Mouse (Mus musculus) megakaryocyte, adult 5-6 weeks (primary cell): ENCODE results near the gene Tert. TPM values are rescaled to one million over a fixed set of nuclear protein-coding genes. Genes with fewer than 3 reads are reported as not detected.

Experiments
- ATAC-seq: 2 replicates; pipeline ENCODE4 v1.8.0; 2016; ENCODE audit warnings: mild to moderate bottlenecking, inconsistent platforms; ENCODE audit not compliant: poor library complexity, severe bottlenecking
- total RNA-seq, 2 experiments: library from RNA; stranded (forward) in 1 of 2; stranded (reverse) in 1 of 2; fragments of 153-499, 151-499 nt in 1 of 2; fragments of 221-1000, 200-1000 nt in 1 of 2; gene quantifications; 2 replicates each; pipeline versions ENCODE4 v1.2.3 to v1.2.4; 2015 to 2017

The Tert gene
- total RNA-seq, 2 experiments from 2014 or later = 0.04 to 0.11 TPM

GRCm38 (mm10) chr13:73660163-73660695 lies 33.5 kb downstream of the Tert start:
- ATAC-seq = no peak

GRCm38 (mm10) chr13:73675161-73675560 lies 48.5 kb downstream of the Tert start:
- ATAC-seq = no peak

GRCm38 (mm10) chr13:73677853-73678252 lies 51.1 kb downstream of the Tert start, which contains the start of gene Slc6a18:
Gene Slc6a18 (minus strand): TSS chr13:73678023.
- no peak for ATAC-seq

GRCm38 (mm10) chr13:73679311-73679710 lies 52.6 kb downstream of the Tert start:
- ATAC-seq = no peak

- no peak for ATAC-seq
Observed at GRCm38 (mm10) chr13:73680394-73680793, 53.7 kb downstream of the Tert start.

GRCm38 (mm10) chr13:73682226-73682625 lies 55.5 kb downstream of the Tert start:
- no peak for ATAC-seq

GRCm38 (mm10) chr13:73683682-73684081 lies 57.0 kb downstream of the Tert start:
- peak; percentile 98 for ATAC-seq

- ATAC-seq = no peak
Observed at GRCm38 (mm10) chr13:73684412-73684811, 57.7 kb downstream of the Tert start.

GRCm38 (mm10) chr13:73685502-73685901 lies 58.8 kb downstream of the Tert start:
- no peak for ATAC-seq

- no peak for ATAC-seq
Observed at GRCm38 (mm10) chr13:73687601-73688000, 60.9 kb downstream of the Tert start.

GRCm38 (mm10) chr13:73688934-73689333 lies 62.2 kb downstream of the Tert start:
- ATAC-seq = no peak

- peak; percentile 77 for ATAC-seq
Observed at GRCm38 (mm10) chr13:73692249-73692868, 65.6 kb downstream of the Tert start.

- peak; percentile 82 for ATAC-seq
Observed at GRCm38 (mm10) chr13:73693333-73693732, 66.6 kb downstream of the Tert start.

- no peak for ATAC-seq
Observed at GRCm38 (mm10) chr13:73694972-73695371, 68.3 kb downstream of the Tert start.

GRCm38 (mm10) chr13:73696529-73696928 lies 69.8 kb downstream of the Tert start:
- no peak for ATAC-seq

Other genes starting within 250 kb of the Tert start
- gene Lpcat1, start 159.7 kb upstream of the Tert start, total RNA-seq (2015) = 12.7 and 14.9 TPM in 2 replicates
- 23.5 and 23.6 TPM in 2 replicates for gene Lpcat1, start 159.7 kb upstream of the Tert start, total RNA-seq (2017)
- gene Slc6a3, start 90.2 kb upstream of the Tert start, total RNA-seq (2015) = not detected in 2 replicates
- 0.07 TPM in 1 of 2 replicates, not detected in the other for gene Slc6a3, start 90.2 kb upstream of the Tert start, total RNA-seq (2017)
- gene Clptm1l, start 22.9 kb upstream of the Tert start, total RNA-seq (2015) = 171 and 196 TPM in 2 replicates
- 66.0 and 76.0 TPM in 2 replicates for gene Clptm1l, start 22.9 kb upstream of the Tert start, total RNA-seq (2017)
- gene Slc6a18, start 51.1 kb downstream of the Tert start, total RNA-seq (2015) = not detected in 2 replicates
- not detected in 2 replicates for gene Slc6a18, start 51.1 kb downstream of the Tert start, total RNA-seq (2017)
- gene Slc6a19, start 78.0 kb downstream of the Tert start, total RNA-seq (2015) = 0.34 TPM in 1 of 2 replicates, not detected in the other
- 0.04 TPM in 1 of 2 replicates, not detected in the other for gene Slc6a19, start 78.0 kb downstream of the Tert start, total RNA-seq (2017)
- 3.6 and 8.3 TPM in 2 replicates for gene Slc12a7, start 106.2 kb downstream of the Tert start, total RNA-seq (2015)
- gene Slc12a7, start 106.2 kb downstream of the Tert start, total RNA-seq (2017) = 2.6 and 4.3 TPM in 2 replicates
- not detected in 2 replicates for gene Nkd2, start 220.7 kb downstream of the Tert start, total RNA-seq (2015)
- 0.07 TPM in 1 of 2 replicates, not detected in the other for gene Nkd2, start 220.7 kb downstream of the Tert start, total RNA-seq (2017)